Mouse (Mus musculus) heart, postnatal 0 days (tissue): ENCODE measurements around the gene Atf4. TPM values are rescaled to one million over a fixed set of nuclear protein-coding genes. Genes with fewer than 3 reads are reported as not detected.

Experiments used
- ATAC-seq: fragments of 200-750 bp; cut with Nextera tagmentation; 2 replicates; pipeline ENCODE4 v1.8.0; 2017; ENCODE audit warnings: low read depth, moderate number of reproducible peaks, moderate library complexity; ENCODE audit not compliant: insufficient read depth
- DNase-seq: peaks from one replicate; pipeline ENCODE4 v3.0.0-alpha.2; 2016; ENCODE audit warnings: low spot score
- H3K27ac ChIP-seq: fragments of 300-500 bp; sonication (generic); 2 replicates; pipeline ENCODE4 v1.5.1; 2014; ENCODE audit warnings: low read depth, mild to moderate bottlenecking
- H3K27me3 ChIP-seq: fragments of 300-500 bp; sonication (generic); 2 replicates; pipeline ENCODE4 v1.6.1; 2014; ENCODE audit warnings: low read length, mixed read lengths; ENCODE audit not compliant: control insufficient read depth, insufficient read depth
- H3K36me3 ChIP-seq: fragments of 300-500 bp; sonication (generic); replicated peaks from 2 replicates; pipeline ENCODE4 v1.6.1; 2014; ENCODE audit warnings: low read length, mixed read lengths; ENCODE audit not compliant: control insufficient read depth, insufficient read depth
- H3K4me1 ChIP-seq: fragments of 300-500 bp; sonication (generic); 2 replicates; pipeline ENCODE4 v1.6.1; 2014; ENCODE audit warnings: antibody characterized with exemption; ENCODE audit not compliant: control insufficient read depth, insufficient read depth
- H3K4me2 ChIP-seq: fragments of 300-500 bp; sonication (generic); 2 replicates; pipeline ENCODE4 v1.6.1; 2014; ENCODE audit warnings: low read depth, mild to moderate bottlenecking, low read length, moderate library complexity
- H3K4me3 ChIP-seq: fragments of 300-500 bp; sonication (generic); 2 replicates; pipeline ENCODE4 v1.5.1; 2014; ENCODE audit warnings: low read depth, low read length
- H3K9ac ChIP-seq: fragments of 300-500 bp; sonication (generic); replicated peaks from 2 replicates; pipeline ENCODE4 v1.6.1; 2014; ENCODE audit warnings: low read depth, low read length, mixed read lengths
- H3K9me3 ChIP-seq: fragments of 300-500 bp; sonication (generic); replicated peaks from 2 replicates; pipeline ENCODE4 v1.6.1; 2016; ENCODE audit warnings: low read length; ENCODE audit not compliant: control insufficient read depth
- CTCF ChIP-seq: IDR thresholded peaks from 2 replicates; pipeline ENCODE4 v1.5.1; 2016; ENCODE audit warnings: antibody characterized with exemption, control low read depth, low read depth
- EP300 ChIP-seq: IDR thresholded peaks from 2 replicates; pipeline ENCODE4 v1.6.1; 2016; ENCODE audit warnings: antibody characterized with exemption, low read depth
- WGBS: fragments of 180-500 bp; shearing (Covaris S2); extraction: QIAGEN DNeasy Blood & Tissue Kit; methylation state at CpG from one replicate; pipeline ENCODE4 v1.1.7; 2014; 5-methylcytosine and 5-hydroxymethylcytosine counted together
- polyA plus RNA-seq: library from polyadenylated mRNA; unstranded; fragments of >200 nt; fragmentation: Nextera tagmentation; extraction: Ambion mirVana; gene quantifications from 2 replicates; pipeline ENCODE4 v1.2.1, GENCODE M21; 2015
- total RNA-seq: library from RNA; depleted of rRNA; stranded (reverse); fragments of >200 nt; gene quantifications from 2 replicates; pipeline ENCODE4 v1.2.3, GENCODE M21; 2014; ENCODE audit warnings: low replicate concordance; rRNA removed

The Atf4 gene
- total and polyA plus RNA-seq, 2 experiments from 2014 or later: 65.0 to 128 TPM

- TF ChIP-seq EP300 (no peak), CTCF (no peak)
- peak overlapping the region; percentile 53 for H3K4me3 ChIP-seq
- H3K4me1 ChIP-seq: no peaks in the 10 kb centered on the region
- H3K27me3 ChIP-seq: peaks cover 73% of the 10 kb centered on the region
- H3K9ac ChIP-seq: no peak overlapping the region
- ATAC-seq (no peak), DNase-seq (no peak)
- peak overlapping the region; percentile 80 for H3K4me2 ChIP-seq
- 6% methylated on average over 23 of the region's 23 CpGs for WGBS
- H3K9me3 ChIP-seq: no peaks in the 10 kb centered on the region
- H3K36me3 ChIP-seq: no peaks in the 10 kb centered on the region
- no peak overlapping the region for H3K27ac ChIP-seq
Observed at GRCm38 (mm10) chr15:80288036-80288435, 33.1 kb downstream of the Atf4 start.

- Histone ChIP-seq H3K9me3 (no peaks in the 10 kb centered on the region), H3K4me1 (no peaks in the 10 kb centered on the region), H3K27ac (no peak overlapping the region), H3K9ac (no peak overlapping the region), H3K27me3 (peaks cover 64% of the 10 kb centered on the region), H3K4me2 (no peak overlapping the region), H3K36me3 (no peaks in the 10 kb centered on the region), H3K4me3 (no peak overlapping the region)
- 4% methylated on average over 10 of the region's 10 CpGs for WGBS
- peak; percentile 53 for TF ChIP-seq CTCF
- TF ChIP-seq EP300: no peak
- no peak for ATAC-seq
- peak; percentile 29 for DNase-seq
Observed at GRCm38 (mm10) chr15:80289436-80289835, 34.5 kb downstream of the Atf4 start.

- no peak for TF ChIP-seq EP300
- DNase-seq (no peak), ATAC-seq (no peak)
- H3K9me3 ChIP-seq: no peaks in the 10 kb centered on the region
- WGBS: 97% methylated on average over 1 of the region's 1 CpGs
- H3K4me3 ChIP-seq: no peak overlapping the region
- no peak overlapping the region for H3K4me2 ChIP-seq
- no peak overlapping the region for H3K27ac ChIP-seq
- H3K36me3 ChIP-seq: no peaks in the 10 kb centered on the region
- no peaks in the 10 kb centered on the region for H3K27me3 ChIP-seq
- H3K4me1 ChIP-seq: no peaks in the 10 kb centered on the region
- H3K9ac ChIP-seq: no peak overlapping the region
Observed at GRCm38 (mm10) chr15:80297146-80297545, 42.2 kb downstream of the Atf4 start.

- DNase-seq (no peak), ATAC-seq (no peak)
- H3K27me3 ChIP-seq: 0 out of 2 replicates have a peak, but pooled peaks cover 2% of the 10 kb centered on the region
- no peaks in the 10 kb centered on the region for H3K4me1 ChIP-seq
- H3K36me3 ChIP-seq: no peaks in the 10 kb centered on the region
- no peaks in the 10 kb centered on the region for H3K9me3 ChIP-seq
- no peak overlapping the region for H3K27ac ChIP-seq
- TF ChIP-seq EP300 (no peak), CTCF (no peak)
- no peak overlapping the region for H3K4me2 ChIP-seq
- no peak overlapping the region for H3K9ac ChIP-seq
- WGBS: 66% methylated on average over 14 of the region's 14 CpGs
- no peak overlapping the region for H3K4me3 ChIP-seq
Observed at GRCm38 (mm10) chr15:80303779-80304178, 48.8 kb downstream of the Atf4 start.

GRCm38 (mm10) chr15:80304188-80304587 is 49.2 kb downstream of the Atf4 start:
- no peak overlapping the region for H3K4me2 ChIP-seq
- DNase-seq (no peak), ATAC-seq (no peak)
- no peaks in the 10 kb centered on the region for H3K4me1 ChIP-seq
- TF ChIP-seq EP300 (no peak), CTCF (no peak)
- WGBS: 79% methylated on average over 12 of the region's 12 CpGs
- H3K9ac ChIP-seq: no peak overlapping the region
- H3K4me3 ChIP-seq: no peak overlapping the region
- no peaks in the 10 kb centered on the region for H3K36me3 ChIP-seq
- H3K9me3 ChIP-seq: no peaks in the 10 kb centered on the region
- H3K27ac ChIP-seq: no peak overlapping the region
- 0 out of 2 replicates have a peak, but pooled peaks cover 2% of the 10 kb centered on the region for H3K27me3 ChIP-seq

GRCm38 (mm10) chr15:80306146-80306545 is 51.2 kb downstream of the Atf4 start:
- no peaks in the 10 kb centered on the region for H3K36me3 ChIP-seq

More at GRCm38 (mm10) chr15:80306146-80306545, 51.2 kb downstream of the Atf4 start:
- no peak overlapping the region for H3K9ac ChIP-seq
- DNase-seq (no peak), ATAC-seq (no peak)
- no peak for TF ChIP-seq EP300
- no peak for TF ChIP-seq CTCF
- H3K9me3 ChIP-seq: no peaks in the 10 kb centered on the region
- H3K4me3 ChIP-seq: no peak overlapping the region
- H3K4me2 ChIP-seq: no peak overlapping the region
- 0 out of 2 replicates have a peak, but pooled peaks cover 2% of the 10 kb centered on the region for H3K27me3 ChIP-seq
- no peaks in the 10 kb centered on the region for H3K4me1 ChIP-seq
- H3K27ac ChIP-seq: no peak overlapping the region
- 34% methylated on average over 8 of the region's 8 CpGs for WGBS

Other genes starting within 250 kb of the Atf4 start
- 32.2 and 33.7 TPM in 2 replicates for gene Pdgfb, start 240.2 kb upstream of the Atf4 start, total RNA-seq
- gene Pdgfb, start 240.2 kb upstream of the Atf4 start, polyA plus RNA-seq: 3.3 and 3.5 TPM in 2 replicates
- 104 and 144 TPM in 2 replicates for gene Syngr1, start 163.8 kb upstream of the Atf4 start, total RNA-seq
- 140 and 150 TPM in 2 replicates for gene Syngr1, start 163.8 kb upstream of the Atf4 start, polyA plus RNA-seq
- gene Rpl3, start 163.3 kb upstream of the Atf4 start, total RNA-seq: 763 and 766 TPM in 2 replicates
- 480 and 487 TPM in 2 replicates for gene Rpl3, start 163.3 kb upstream of the Atf4 start, polyA plus RNA-seq
- 37.3 and 41.2 TPM in 2 replicates for gene Tab1, start 122.1 kb upstream of the Atf4 start, total RNA-seq
- gene Tab1, start 122.1 kb upstream of the Atf4 start, polyA plus RNA-seq: 25.0 and 29.1 TPM in 2 replicates
- gene Mgat3, start 81.5 kb upstream of the Atf4 start, total RNA-seq: 0.89 and 1.9 TPM in 2 replicates
- gene Mgat3, start 81.5 kb upstream of the Atf4 start, polyA plus RNA-seq: 0.23 and 0.47 TPM in 2 replicates
- gene Mief1, start 21.2 kb upstream of the Atf4 start, total RNA-seq: 34.5 and 39.8 TPM in 2 replicates
- 17.0 and 17.8 TPM in 2 replicates for gene Mief1, start 21.2 kb upstream of the Atf4 start, polyA plus RNA-seq
- gene AC140267.1, start 19.3 kb upstream of the Atf4 start, total RNA-seq: not detected in 2 replicates
- gene AC140267.1, start 19.3 kb upstream of the Atf4 start, polyA plus RNA-seq: not detected in 2 replicates
- gene Rps19bp1, start 9.1 kb downstream of the Atf4 start, total RNA-seq: 13.7 and 21.6 TPM in 2 replicates
- gene Rps19bp1, start 9.1 kb downstream of the Atf4 start, polyA plus RNA-seq: 34.7 and 35.8 TPM in 2 replicates
- not detected in 2 replicates for gene Cacna1i, start 32.1 kb downstream of the Atf4 start, total RNA-seq
- not detected in 2 replicates for gene Cacna1i, start 32.1 kb downstream of the Atf4 start, polyA plus RNA-seq